Mouse (Mus musculus) megakaryocyte-erythroid progenitor cell, adult 5-6 weeks (primary cell): ENCODE measurements around the gene Olfr424. TPM values are rescaled to one million over a fixed set of nuclear protein-coding genes. Genes with fewer than 3 reads are reported as not detected.

ENCODE experiments used
- ATAC-seq: replicated peaks from 2 replicates; pipeline ENCODE4 v1.8.0; 2016; ENCODE audit warnings: mild to moderate bottlenecking, inconsistent platforms; ENCODE audit not compliant: severe bottlenecking, poor library complexity, low FRiP score, low TSS enrichment
- total RNA-seq, 2 experiments: library from RNA; stranded (forward) in 1 of 2; stranded (reverse) in 1 of 2; fragments of 200-1000, 215-1000 nt in 1 of 2; fragments of >200 nt in 1 of 2; fragmentation: Nextera tagmentation in 1 of 2; gene quantifications; 2 replicates each; pipeline ENCODE4 v1.2.3; 2014 to 2017

The Olfr424 gene
- total RNA-seq (2014; fragmentation: Nextera tagmentation) (not detected in 2 replicates), total RNA-seq (2017) (not detected in 2 replicates)

GRCm38 (mm10) chr1:174131217-174131616 is at the start of gene Olfr424:
TSS of gene Olfr424 (plus strand) at chr1:174131517.
- ATAC-seq = no peak

- ATAC-seq = no peak
These were observed 47.3 kb upstream of the Olfr424 start, which contains the start of gene Olfr429 for GRCm38 (mm10) chr1:174084031-174084430. TSS of gene Olfr429 (plus strand) at chr1:174084331.

- ATAC-seq = no peak
These were observed 34.7 kb upstream of the Olfr424 start, which contains the start of gene Olfr427 for GRCm38 (mm10) chr1:174096591-174096990. TSS of gene Olfr427 (plus strand) at chr1:174096891.

- ATAC-seq = no peak
These were observed 27.6 kb upstream of the Olfr424 start for GRCm38 (mm10) chr1:174103735-174104134.

GRCm38 (mm10) chr1:174121062-174121461 is 10.3 kb upstream of the Olfr424 start, which contains the start of gene Olfr231:
TSS of gene Olfr231 (minus strand) at chr1:174121162.
- no peak for ATAC-seq

GRCm38 (mm10) chr1:174131999-174132398 is 682 bp downstream of the Olfr424 start:
- no peak for ATAC-seq

- ATAC-seq = no peak
These were observed 10.1 kb downstream of the Olfr424 start for GRCm38 (mm10) chr1:174141384-174141783.

GRCm38 (mm10) chr1:174146696-174147095 is 15.4 kb downstream of the Olfr424 start:
- no peak for ATAC-seq

- no peak for ATAC-seq
These were observed 18.0 kb downstream of the Olfr424 start for GRCm38 (mm10) chr1:174149289-174149688.

- ATAC-seq = no peak
These were observed 24.0 kb downstream of the Olfr424 start, which contains the start of gene Olfr420 for GRCm38 (mm10) chr1:174155333-174155732. TSS of gene Olfr420 (plus strand) at chr1:174155633.

- peak; percentile 54 for ATAC-seq
These were observed 26.3 kb downstream of the Olfr424 start for GRCm38 (mm10) chr1:174157622-174158021.

- ATAC-seq = peak; percentile 31
These were observed 27.2 kb downstream of the Olfr424 start for GRCm38 (mm10) chr1:174158512-174158911.

- peak; percentile 88 for ATAC-seq
These were observed 27.8 kb downstream of the Olfr424 start for GRCm38 (mm10) chr1:174159095-174159494.

GRCm38 (mm10) chr1:174169024-174169423 is 37.7 kb downstream of the Olfr424 start:
- no peak for ATAC-seq

GRCm38 (mm10) chr1:174170706-174171501 is 39.6 kb downstream of the Olfr424 start:
- ATAC-seq = 0 out of 2 replicates have a peak, but pooled peaks have one; percentile 7

- peak; percentile 98 for ATAC-seq
These were observed 40.2 kb downstream of the Olfr424 start for GRCm38 (mm10) chr1:174171537-174171936.

GRCm38 (mm10) chr1:174172605-174173004 is 41.3 kb downstream of the Olfr424 start, which contains the start of gene Spta1:
TSS of gene Spta1 (plus strand) at chr1:174172776.
- ATAC-seq = peak; percentile 84
